Mouse (Mus musculus): ENCODE results near the gene Arl15. TPM values are rescaled to one million over a fixed set of nuclear protein-coding genes. Genes with fewer than 3 reads are reported as not detected.

Arl15 gene
- polyA plus RNA-seq, 1 experiment from 2014 or later: 8.6 TPM

DNA sequence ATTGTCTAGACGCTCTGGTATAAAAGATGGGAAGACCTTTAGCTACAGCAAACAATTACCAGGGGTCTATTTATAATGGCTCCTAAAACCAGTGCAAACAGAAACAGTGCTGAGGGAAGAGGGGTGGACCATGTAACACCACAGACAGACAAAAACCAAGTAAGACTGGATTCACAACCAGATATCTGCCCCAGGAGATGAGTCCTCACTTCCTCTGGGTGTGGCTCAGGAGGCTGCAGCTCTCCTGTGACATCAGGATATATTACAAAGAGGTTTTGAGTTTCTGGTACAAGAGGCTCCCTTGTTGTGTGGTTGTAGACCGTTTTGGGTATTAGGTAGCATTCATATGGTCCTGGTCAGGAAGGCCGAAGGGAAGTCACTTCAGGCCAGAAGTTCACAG is 36.5 kb downstream of the Arl15 start:
- WGBS: 73% methylated on average over 3 of the region's 3 CpGs
- no peak overlapping the region for H3K4me2 ChIP-seq (ENCODE audit: low read length)
- DNase-seq (ENCODE audit: low spot score) (no peak), ATAC-seq (replicated peaks; ENCODE audit: low FRiP score, low TSS enrichment, low read depth) (no peak)
- no peak overlapping the region for H3K9ac ChIP-seq (ENCODE audit: low read length)
- no peaks in the 10 kb centered on the region for H3K9me3 ChIP-seq (ENCODE audit: control insufficient read depth, low read length)
- no peak overlapping the region for H3K27ac ChIP-seq (ENCODE audit: low read depth)
- H3K27me3 ChIP-seq (replicated peaks; ENCODE audit: control insufficient read depth, insufficient read depth, low read length): no peaks in the 10 kb centered on the region
- H3K4me3 ChIP-seq (ENCODE audit: low read depth, low read length): no peak overlapping the region
- no peaks in the 10 kb centered on the region for H3K4me1 ChIP-seq (replicated peaks; ENCODE audit: control insufficient read depth, insufficient read depth, low read length)
- H3K36me3 ChIP-seq (ENCODE audit: control insufficient read depth, insufficient read depth, low read length): no peaks in the 10 kb centered on the region

GRCm38 (mm10) chr13:113832947-113833346 is 38.6 kb downstream of the Arl15 start:
- Histone ChIP-seq H3K36me3 (ENCODE audit: control insufficient read depth, insufficient read depth, low read length) (no peaks in the 10 kb centered on the region), H3K4me2 (ENCODE audit: low read length) (no peak overlapping the region), H3K9ac (ENCODE audit: low read length) (no peak overlapping the region), H3K4me1 (replicated peaks; ENCODE audit: control insufficient read depth, insufficient read depth, low read length) (no peaks in the 10 kb centered on the region), H3K27me3 (replicated peaks; ENCODE audit: control insufficient read depth, insufficient read depth, low read length) (no peaks in the 10 kb centered on the region), H3K4me3 (ENCODE audit: low read depth, low read length) (no peak overlapping the region), H3K9me3 (ENCODE audit: control insufficient read depth, low read length) (no peaks in the 10 kb centered on the region), H3K27ac (ENCODE audit: low read depth) (no peak overlapping the region)
- 84% methylated on average over 6 of the region's 6 CpGs for WGBS
- no peak for DNase-seq (ENCODE audit: low spot score)
- no peak for ATAC-seq (replicated peaks; ENCODE audit: low FRiP score, low TSS enrichment, low read depth)

DNA sequence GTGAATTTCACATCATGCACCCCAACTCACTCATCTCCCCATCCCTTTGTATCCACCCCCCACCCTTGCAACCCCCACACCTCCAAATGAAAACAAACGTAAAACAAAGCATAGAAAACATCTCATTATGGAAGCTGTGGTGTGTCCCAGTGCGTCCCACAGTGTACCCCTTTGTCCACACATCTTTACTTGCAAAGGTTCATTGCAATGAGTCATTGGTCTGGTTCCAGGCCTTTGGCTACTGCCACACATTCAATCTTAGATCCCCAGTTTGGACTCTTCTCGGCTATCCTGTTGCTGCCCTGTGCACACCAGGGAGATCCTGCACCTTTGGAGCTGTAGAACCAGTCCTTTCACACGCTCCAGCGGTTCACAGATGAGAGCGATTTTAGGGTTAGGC is 41.6 kb downstream of the Arl15 start:
- 92% methylated on average over 6 of the region's 6 CpGs for WGBS
- no peak overlapping the region for H3K4me2 ChIP-seq (ENCODE audit: low read length)

DNA sequence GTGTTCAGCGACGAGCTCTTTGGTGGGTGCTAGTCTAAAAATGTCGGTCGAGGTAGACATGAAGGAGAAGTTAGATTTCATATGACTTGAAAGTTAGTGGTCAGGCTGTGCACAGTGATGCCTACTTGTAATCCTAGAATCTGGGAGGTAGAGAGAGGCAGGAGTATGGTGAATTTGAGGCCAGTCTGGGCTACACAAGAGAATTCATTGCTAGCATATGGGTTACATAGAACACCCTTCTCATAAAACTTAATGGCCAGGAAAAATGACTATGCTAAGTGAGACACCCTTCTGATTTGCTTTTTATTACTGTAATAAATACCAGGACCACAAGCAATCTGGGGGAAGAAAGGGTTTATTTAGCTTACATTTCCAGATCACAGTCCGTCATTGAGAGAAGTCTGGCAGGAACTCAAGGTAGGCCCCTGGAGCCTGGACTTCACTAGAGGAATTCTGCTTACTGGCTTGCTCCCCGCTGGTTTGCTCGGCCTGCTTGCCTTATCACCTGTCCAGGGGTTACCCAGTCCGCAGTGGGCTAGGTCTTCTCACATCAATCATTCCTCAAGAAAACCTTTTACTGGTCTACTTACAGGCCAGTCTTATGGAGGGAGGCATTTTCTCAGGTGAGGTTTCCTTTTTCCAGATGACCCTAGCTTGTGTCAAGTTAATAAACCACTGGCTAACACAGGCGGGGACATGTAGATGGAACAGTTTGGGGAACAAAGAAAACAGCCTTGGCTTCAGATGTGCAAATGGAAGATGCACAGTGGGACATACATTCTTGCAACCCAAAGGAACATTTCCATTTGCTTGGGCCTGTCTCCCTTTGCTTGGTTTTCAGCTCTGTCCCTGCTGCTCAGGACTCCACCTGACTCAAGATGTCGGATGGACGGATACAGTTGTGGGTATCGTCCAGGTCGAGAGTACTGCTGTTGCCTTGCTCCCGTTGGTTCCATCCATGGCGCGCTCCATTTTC is 44.6 kb downstream of the Arl15 start:
- H3K9ac ChIP-seq (ENCODE audit: low read length): no peak overlapping the region
- H3K4me2 ChIP-seq (ENCODE audit: low read length): no peak overlapping the region
- no peaks in the 10 kb centered on the region for H3K9me3 ChIP-seq (ENCODE audit: control insufficient read depth, low read length)
- WGBS: 91% methylated on average over 16 of the region's 16 CpGs
- H3K27ac ChIP-seq (ENCODE audit: low read depth): no peak overlapping the region
- no peaks in the 10 kb centered on the region for H3K36me3 ChIP-seq (ENCODE audit: control insufficient read depth, insufficient read depth, low read length)
- H3K4me3 ChIP-seq (ENCODE audit: low read depth, low read length): no peak overlapping the region
- no peaks in the 10 kb centered on the region for H3K27me3 ChIP-seq (replicated peaks; ENCODE audit: control insufficient read depth, insufficient read depth, low read length)
- no peak for ATAC-seq (replicated peaks; ENCODE audit: low FRiP score, low TSS enrichment, low read depth)
- no peaks in the 10 kb centered on the region for H3K4me1 ChIP-seq (replicated peaks; ENCODE audit: control insufficient read depth, insufficient read depth, low read length)
- no peak for DNase-seq (ENCODE audit: low spot score)

More for the DNA sequence above, 41.6 kb downstream of the Arl15 start:
- Histone ChIP-seq H3K4me3 (ENCODE audit: low read depth, low read length) (no peak overlapping the region), H3K9me3 (ENCODE audit: control insufficient read depth, low read length) (no peaks in the 10 kb centered on the region), H3K4me1 (replicated peaks; ENCODE audit: control insufficient read depth, insufficient read depth, low read length) (no peaks in the 10 kb centered on the region), H3K27me3 (replicated peaks; ENCODE audit: control insufficient read depth, insufficient read depth, low read length) (no peaks in the 10 kb centered on the region), H3K9ac (ENCODE audit: low read length) (no peak overlapping the region), H3K36me3 (ENCODE audit: control insufficient read depth, insufficient read depth, low read length) (no peaks in the 10 kb centered on the region), H3K27ac (ENCODE audit: low read depth) (no peak overlapping the region)
- ATAC-seq (replicated peaks; ENCODE audit: low FRiP score, low TSS enrichment, low read depth) (no peak), DNase-seq (ENCODE audit: low spot score) (no peak)

GRCm38 (mm10) chr13:113840421-113840820 is 46.1 kb downstream of the Arl15 start:
- H3K36me3 ChIP-seq (ENCODE audit: control insufficient read depth, insufficient read depth, low read length): no peaks in the 10 kb centered on the region
- H3K9ac ChIP-seq (ENCODE audit: low read length): no peak overlapping the region
- no peak overlapping the region for H3K4me3 ChIP-seq (ENCODE audit: low read depth, low read length)
- H3K9me3 ChIP-seq (ENCODE audit: control insufficient read depth, low read length): no peaks in the 10 kb centered on the region
- 82% methylated on average over 6 of the region's 6 CpGs for WGBS
- no peaks in the 10 kb centered on the region for H3K4me1 ChIP-seq (replicated peaks; ENCODE audit: control insufficient read depth, insufficient read depth, low read length)
- no peak for DNase-seq (ENCODE audit: low spot score)
- H3K27me3 ChIP-seq (replicated peaks; ENCODE audit: control insufficient read depth, insufficient read depth, low read length): no peaks in the 10 kb centered on the region
- no peak for ATAC-seq (replicated peaks; ENCODE audit: low FRiP score, low TSS enrichment, low read depth)
- H3K27ac ChIP-seq (ENCODE audit: low read depth): no peak overlapping the region
- no peak overlapping the region for H3K4me2 ChIP-seq (ENCODE audit: low read length)

- no peak for DNase-seq (ENCODE audit: low spot score)
- no peaks in the 10 kb centered on the region for H3K9me3 ChIP-seq (ENCODE audit: control insufficient read depth, low read length)
- no peaks in the 10 kb centered on the region for H3K27me3 ChIP-seq (replicated peaks; ENCODE audit: control insufficient read depth, insufficient read depth, low read length)
- no peak for ATAC-seq (replicated peaks; ENCODE audit: low FRiP score, low TSS enrichment, low read depth)
- H3K4me2 ChIP-seq (ENCODE audit: low read length): no peak overlapping the region
- H3K9ac ChIP-seq (ENCODE audit: low read length): no peak overlapping the region
- 87% methylated on average over 14 of the region's 14 CpGs for WGBS
- H3K36me3 ChIP-seq (ENCODE audit: control insufficient read depth, insufficient read depth, low read length): no peaks in the 10 kb centered on the region
- no peaks in the 10 kb centered on the region for H3K4me1 ChIP-seq (replicated peaks; ENCODE audit: control insufficient read depth, insufficient read depth, low read length)
- no peak overlapping the region for H3K4me3 ChIP-seq (ENCODE audit: low read depth, low read length)
- H3K27ac ChIP-seq (ENCODE audit: low read depth): no peak overlapping the region
These were observed 48.4 kb downstream of the Arl15 start for GRCm38 (mm10) chr13:113842411-113843309.

GRCm38 (mm10) chr13:113843310-113843649 is 49.0 kb downstream of the Arl15 start:
- H3K27ac ChIP-seq (ENCODE audit: low read depth): no peak overlapping the region
- no peak for ATAC-seq (replicated peaks; ENCODE audit: low FRiP score, low TSS enrichment, low read depth)
- WGBS: 71% methylated on average over 3 of the region's 3 CpGs

GRCm38 (mm10) chr13:113843901-113844300 is 49.6 kb downstream of the Arl15 start:
- Histone ChIP-seq H3K27ac (ENCODE audit: low read depth) (no peak overlapping the region), H3K4me2 (ENCODE audit: low read length) (no peak overlapping the region), H3K36me3 (ENCODE audit: control insufficient read depth, insufficient read depth, low read length) (no peaks in the 10 kb centered on the region), H3K4me3 (ENCODE audit: low read depth, low read length) (no peak overlapping the region), H3K9ac (ENCODE audit: low read length) (no peak overlapping the region), H3K27me3 (replicated peaks; ENCODE audit: control insufficient read depth, insufficient read depth, low read length) (no peaks in the 10 kb centered on the region), H3K4me1 (replicated peaks; ENCODE audit: control insufficient read depth, insufficient read depth, low read length) (no peaks in the 10 kb centered on the region), H3K9me3 (ENCODE audit: control insufficient read depth, low read length) (no peaks in the 10 kb centered on the region)
- ATAC-seq (replicated peaks; ENCODE audit: low FRiP score, low TSS enrichment, low read depth) (no peak), DNase-seq (ENCODE audit: low spot score) (no peak)
- 97% methylated on average over 8 of the region's 8 CpGs for WGBS

More at GRCm38 (mm10) chr13:113843310-113843649, 49.0 kb downstream of the Arl15 start:
- no peaks in the 10 kb centered on the region for H3K36me3 ChIP-seq (ENCODE audit: control insufficient read depth, insufficient read depth, low read length)
- no peak overlapping the region for H3K4me3 ChIP-seq (ENCODE audit: low read depth, low read length)
- H3K9ac ChIP-seq (ENCODE audit: low read length): no peak overlapping the region
- H3K27me3 ChIP-seq (replicated peaks; ENCODE audit: control insufficient read depth, insufficient read depth, low read length): no peaks in the 10 kb centered on the region
- H3K4me2 ChIP-seq (ENCODE audit: low read length): no peak overlapping the region
- no peaks in the 10 kb centered on the region for H3K9me3 ChIP-seq (ENCODE audit: control insufficient read depth, low read length)
- H3K4me1 ChIP-seq (replicated peaks; ENCODE audit: control insufficient read depth, insufficient read depth, low read length): no peaks in the 10 kb centered on the region
- no peak for DNase-seq (ENCODE audit: low spot score)

Measured in intestine, embryonic 14.5 days (tissue).